Comparison of ENCODE assay signal across 8 mouse cellular contexts in the genomic region with DNA sequence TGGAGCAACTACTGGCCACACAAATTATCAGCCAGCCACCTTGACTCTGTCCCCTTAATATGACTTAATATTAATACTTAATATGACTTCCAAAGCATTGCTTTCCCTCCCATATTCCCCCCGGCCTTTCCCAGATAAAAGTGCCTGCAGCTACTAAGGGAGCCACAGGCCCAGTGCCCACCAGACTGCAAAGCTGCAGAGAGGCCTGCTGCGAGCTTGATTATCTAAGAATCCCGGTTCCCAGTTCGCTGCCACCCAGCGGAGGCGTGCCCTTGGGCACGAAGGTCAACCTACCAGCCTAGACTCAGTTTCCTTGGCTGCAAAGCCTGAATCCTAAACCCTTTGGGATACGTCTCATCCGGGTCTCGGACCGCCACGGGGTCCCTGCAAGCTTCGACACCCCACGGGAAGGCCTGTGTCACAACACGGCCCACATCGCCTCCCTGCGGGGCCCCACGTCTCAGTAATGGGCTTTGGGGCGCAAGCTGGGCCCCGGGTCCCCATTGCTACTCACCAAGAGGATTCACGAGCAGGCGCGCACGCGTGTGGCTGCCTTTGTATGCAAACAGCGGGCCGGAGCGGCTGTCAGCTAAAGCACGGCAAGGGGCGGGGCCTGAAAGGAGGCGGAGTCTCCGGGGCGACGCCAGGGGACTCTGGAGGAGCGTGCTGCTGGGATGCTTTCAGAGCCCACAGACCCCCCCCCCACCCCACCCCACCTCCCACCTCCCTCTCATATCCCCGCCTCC. TPM values are rescaled to one million over a fixed set of nuclear protein-coding genes. Genes with fewer than 3 reads are reported as not detected.
DNase-seq lines count a peak whose midpoint lies in the region; ATAC-seq lines count a peak whose summit lies in the region.

No protein-coding gene starts in this region.

- WGBS in hindbrain, embryonic 12.5 days = under 1% methylated on average over 34 of the region's 36 CpGs

- no peaks in the 10 kb centered on the region for H3K27me3 ChIP-seq in hindbrain, embryonic 12.5 days

- H3K9me3 ChIP-seq in hindbrain, embryonic 12.5 days (replicated peaks) = no peaks in the 10 kb centered on the region

- peak; percentile 96 for DNase-seq in MN1 (ENCODE audit: low spot score)
- peak; percentile 91 for DNase-seq in cerebellum, adult 9-10 months
- peak; percentile 78 to 90 for DNase-seq in frontal cortex, adult 2 months (ENCODE audit: extremely low spot score in 1 of 2, low spot score in 1 of 2)
- DNase-seq in layer of hippocampus, postnatal 14 days (ENCODE audit: low spot score in 2 of 2) = peak; percentile 86 to 93
- DNase-seq in lung, postnatal 14 days = peak; percentile 97
- peak; percentile 80 for DNase-seq in retina, adult 2 months (ENCODE audit: low read depth, low spot score)
- DNase-seq in thymus, postnatal 36 days = peak; percentile 94 to 96

- peak overlapping the region; percentile 56 for H3K4me3 ChIP-seq in hindbrain, embryonic 12.5 days

- peak overlapping the region; percentile 74 for H3K9ac ChIP-seq in hindbrain, embryonic 12.5 days

- H3K4me2 ChIP-seq in hindbrain, embryonic 12.5 days (replicated peaks) = peak overlapping the region; percentile 79

- peaks cover 53% of the 10 kb centered on the region for H3K4me1 ChIP-seq in hindbrain, embryonic 12.5 days

- peak; percentile 90 for ATAC-seq in hindbrain, embryonic 12.5 days (ENCODE audit: low FRiP score)

- H3K36me3 ChIP-seq in hindbrain, embryonic 12.5 days = 0 out of 2 replicates have a peak, but pooled peaks cover 4% of the 10 kb centered on the region

- peak overlapping the region; percentile 84 for H3K27ac ChIP-seq in hindbrain, embryonic 12.5 days

RNA-seq across cellular contexts. Expression of a gene that starts 21.4 kb away (rescaled TPM):
- polyA plus RNA-seq in frontal cortex, adult 2 months (2012; rRNA removed) = 20.5 and 21.2 TPM in 2 replicates
- 17.1 and 19.0 TPM in 2 replicates for polyA plus RNA-seq in hindbrain, embryonic 12.5 days (2016; fragmentation: Nextera tagmentation; extraction: Ambion mirVana)
- 10 to 100 TPM; 21.4 to 23.1 TPM for total RNA-seq in layer of hippocampus, postnatal 14 days (2021)

Comparison
In these comparisons a context has a peak if more than half of its experiments do, and no peak if none do; other contexts are left out.
1. Peak in every context shown above with its lines: DNase-seq, ATAC-seq, H3K4me3 ChIP-seq and H3K27ac ChIP-seq.